Mouse (Mus musculus): ENCODE data around the gene P2ry2.

DNA sequence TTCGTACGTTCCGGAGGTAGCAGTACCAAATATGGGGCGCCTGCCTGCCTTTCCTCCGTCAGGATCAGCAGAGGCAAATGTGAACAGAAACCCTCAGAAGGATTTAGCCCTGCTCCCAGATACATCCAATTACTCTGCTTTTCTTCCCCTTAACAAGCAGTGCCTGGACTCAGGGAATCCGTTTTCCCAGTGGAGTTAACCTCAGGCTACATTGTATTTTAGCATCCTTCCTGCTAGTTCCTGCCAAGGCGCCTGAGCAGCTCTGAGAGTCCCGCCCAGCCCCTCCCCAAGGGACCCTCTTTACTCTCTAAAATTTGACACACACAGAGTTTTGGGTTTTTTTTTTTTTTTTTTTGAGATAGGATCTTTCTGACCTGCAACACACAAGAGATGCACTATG, 49.3 kb downstream of the P2ry2 start:
- TF ChIP-seq POLR2AphosphoS2 (IDR thresholded peaks at IDR 0.05; ENCODE audit: low read depth, low read length) (no peak), TBP (conservative IDR thresholded peaks at IDR 0.05; ENCODE audit: low read depth, low read length) (no peak), POLR2A (IDR thresholded peaks at IDR 0.05; ENCODE audit: low read depth, low read length) (no peak), ETS1 (conservative IDR thresholded peaks at IDR 0.05; ENCODE audit: low read depth, low read length) (no peak), NRF1 (IDR thresholded peaks at IDR 0.05; ENCODE audit: low read depth, low read length) (no peak), ELF1 (IDR thresholded peaks at IDR 0.05; ENCODE audit: low read depth, low read length) (no peak), CTCF (conservative IDR thresholded peaks at IDR 0.05 in 1 of 2, IDR thresholded peaks at IDR 0.05 in 1 of 2; ENCODE audit: low read depth in 2 of 2, low read length in 2 of 2) (no peak), UBTF (IDR thresholded peaks at IDR 0.05; ENCODE audit: low read depth, low read length) (no peak), ZNF384 (IDR thresholded peaks at IDR 0.05; ENCODE audit: low read depth, low read length) (no peak)
